ENCODE assay signal across 14 mouse cellular contexts in the genomic region with DNA sequence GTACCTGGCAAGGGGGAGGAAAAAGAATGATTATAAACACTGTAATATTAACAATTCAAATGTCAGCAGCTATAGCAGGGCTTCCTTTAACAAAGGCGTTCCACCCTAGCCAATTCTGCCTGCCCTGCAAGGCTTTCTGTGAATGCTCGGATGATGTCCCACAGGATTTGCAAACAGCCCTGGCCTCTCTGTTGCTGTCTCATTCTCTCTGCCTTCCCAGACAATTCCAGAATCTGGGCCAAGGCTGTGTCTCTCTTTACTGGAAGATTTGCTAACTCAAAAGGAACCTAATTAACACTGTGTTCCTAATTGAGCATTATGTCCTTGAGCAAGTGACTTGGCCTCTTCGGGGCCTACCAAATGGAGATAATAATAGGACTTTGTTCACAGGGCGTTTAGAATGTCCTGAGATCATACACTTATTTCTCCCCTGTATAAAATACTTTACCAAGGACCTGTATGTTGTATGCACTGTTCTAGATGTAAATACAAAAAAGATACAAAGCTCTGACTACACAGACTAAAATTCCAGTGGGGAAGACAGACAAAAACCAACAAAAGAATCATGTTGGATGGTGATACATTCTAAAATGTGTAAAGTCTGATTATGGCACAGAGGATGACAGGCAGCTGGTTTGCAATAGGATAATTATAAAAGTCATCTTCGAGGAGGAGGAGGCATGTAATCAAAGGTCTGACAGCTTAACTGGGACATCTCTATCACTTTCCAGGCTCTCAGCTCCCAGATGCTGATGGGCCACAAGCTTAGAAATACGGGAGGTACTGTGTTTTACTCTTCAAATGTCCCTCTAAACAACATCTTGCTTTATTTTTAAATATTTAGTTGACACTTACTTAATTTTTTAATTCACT. TPM values are rescaled to one million over a fixed set of nuclear protein-coding genes. Genes with fewer than 3 reads are reported as not detected.
DNase-seq lines count a peak whose midpoint lies in the region; ATAC-seq and TF ChIP-seq lines count a peak whose summit lies in the region.
"Had no signal": no experiment of that assay in that cellular context is flagged by ENCODE, and none has a peak within 500 bp of the region (broad histone marks: within the 10 kb centered on the region; RNA-seq: fewer than 3 reads in every experiment).

No protein-coding gene starts in this region.

- DNase-seq in midbrain, embryonic 11.5 days (ENCODE audit: low spot score, missing footprints), result no peak
- DNase-seq in gastrocnemius, postnatal 14 days, result no peak
- no peak for DNase-seq in ovary, adult 18-20 months (ENCODE audit: low spot score)
- DNase-seq: heart, adult 11 months; kidney, postnatal 4 days; layer of hippocampus, postnatal 36 days; lung, adult 2 months had no signal

- no peak overlapping the region for H3K9ac ChIP-seq in forebrain, embryonic 12.5 days
- H3K9ac ChIP-seq in forebrain, embryonic 15.5 days (replicated peaks), result no peak overlapping the region
- H3K9ac ChIP-seq in midbrain, embryonic 13.5 days (replicated peaks), result no peak overlapping the region
- no peak overlapping the region for H3K9ac ChIP-seq in midbrain, embryonic 11.5 days (ENCODE audit: low read length)

- H3K4me3 ChIP-seq in forebrain, embryonic 12.5 days (replicated peaks), result no peak overlapping the region
- H3K4me3 ChIP-seq in forebrain, embryonic 15.5 days, result no peak overlapping the region
- H3K4me3 ChIP-seq in midbrain, embryonic 13.5 days (replicated peaks), result no peak overlapping the region
- no peak overlapping the region for H3K4me3 ChIP-seq in midbrain, embryonic 11.5 days (ENCODE audit: low read depth, low read length)
- H3K4me3 ChIP-seq in olfactory bulb, adult 2 months (ENCODE audit: insufficient read depth, low read depth, low read length), result no peak overlapping the region
- H3K4me3 ChIP-seq: myocyte had no signal

- H3K9me3 ChIP-seq in forebrain, embryonic 12.5 days, result no peaks in the 10 kb centered on the region
- H3K9me3 ChIP-seq in forebrain, embryonic 15.5 days, result no peaks in the 10 kb centered on the region
- H3K9me3 ChIP-seq in midbrain, embryonic 13.5 days, result no peaks in the 10 kb centered on the region
- no peaks in the 10 kb centered on the region for H3K9me3 ChIP-seq in midbrain, embryonic 11.5 days (ENCODE audit: control insufficient read depth, low read length)

- H3K4me1 ChIP-seq in forebrain, embryonic 12.5 days, result peaks cover 6% of the 10 kb centered on the region
- H3K4me1 ChIP-seq in forebrain, embryonic 15.5 days, result peaks cover 9% of the 10 kb centered on the region; the same call in 1 of the 2 replicates
- peaks cover 4% of the 10 kb centered on the region; the same call in 1 of the 2 replicates for H3K4me1 ChIP-seq in midbrain, embryonic 13.5 days (replicated peaks)
- no peaks in the 10 kb centered on the region for H3K4me1 ChIP-seq in midbrain, embryonic 11.5 days (ENCODE audit: control insufficient read depth, insufficient read depth, low read length)
- H3K4me1 ChIP-seq in olfactory bulb, adult 2 months (ENCODE audit: control insufficient read depth, insufficient read depth, low read length), result peaks cover 3% of the 10 kb centered on the region

- H3K36me3 ChIP-seq in forebrain, embryonic 12.5 days (replicated peaks), result no peaks in the 10 kb centered on the region
- no peaks in the 10 kb centered on the region for H3K36me3 ChIP-seq in forebrain, embryonic 15.5 days
- no peaks in the 10 kb centered on the region for H3K36me3 ChIP-seq in midbrain, embryonic 13.5 days
- H3K36me3 ChIP-seq in midbrain, embryonic 11.5 days (ENCODE audit: control insufficient read depth, insufficient read depth, low read length), result no peaks in the 10 kb centered on the region

- no peak overlapping the region for H3K4me2 ChIP-seq in forebrain, embryonic 12.5 days
- H3K4me2 ChIP-seq in forebrain, embryonic 15.5 days (replicated peaks), result no peak overlapping the region
- H3K4me2 ChIP-seq in midbrain, embryonic 13.5 days (replicated peaks), result no peak overlapping the region
- H3K4me2 ChIP-seq in midbrain, embryonic 11.5 days, result no peak overlapping the region

- peak overlapping the region; percentile 27; the same call in 1 of the 2 replicates for H3K27ac ChIP-seq in forebrain, embryonic 12.5 days
- no peak overlapping the region for H3K27ac ChIP-seq in forebrain, embryonic 15.5 days (replicated peaks)
- H3K27ac ChIP-seq in midbrain, embryonic 13.5 days, result peak overlapping the region; percentile 53; the same call in 1 of the 2 replicates
- no peak overlapping the region for H3K27ac ChIP-seq in midbrain, embryonic 11.5 days (ENCODE audit: low read depth, low read length)
- H3K27ac ChIP-seq in olfactory bulb, adult 2 months (ENCODE audit: insufficient read depth, low read depth, low read length), result peak overlapping the region; percentile 21; the same call in 1 of the 2 replicates
- H3K27ac ChIP-seq: macrophage had no signal

- H3K27me3 ChIP-seq in forebrain, embryonic 12.5 days, result no peaks in the 10 kb centered on the region
- H3K27me3 ChIP-seq in forebrain, embryonic 15.5 days, result no peaks in the 10 kb centered on the region
- no peaks in the 10 kb centered on the region for H3K27me3 ChIP-seq in midbrain, embryonic 13.5 days
- H3K27me3 ChIP-seq in midbrain, embryonic 11.5 days (ENCODE audit: control insufficient read depth, insufficient read depth, low read length), result no peaks in the 10 kb centered on the region

- 57% methylated on average over 6 of the region's 6 CpGs for WGBS in forebrain, embryonic 12.5 days
- WGBS in forebrain, embryonic 15.5 days, result 38% methylated on average over 6 of the region's 6 CpGs
- 58% methylated on average over 6 of the region's 6 CpGs for WGBS in midbrain, embryonic 13.5 days
- WGBS in midbrain, embryonic 11.5 days, result 77% methylated on average over 6 of the region's 6 CpGs
- 40% methylated on average over 6 of the region's 6 CpGs for WGBS in olfactory bulb, adult 2 months

- intact Hi-C loops in gastrocnemius, postnatal 14 days (cut with DNase I; ENCODE audit: low total_unique reads), result no loop called here

- no peak for ATAC-seq in forebrain, embryonic 12.5 days (ENCODE audit: low FRiP score)
- no peak; the same call in 1 of the 2 replicates for ATAC-seq in forebrain, embryonic 15.5 days (replicated peaks)
- ATAC-seq in midbrain, embryonic 13.5 days, result peak; percentile 11; the same call in 1 of the 2 replicates
- ATAC-seq in midbrain, embryonic 11.5 days (ENCODE audit: low FRiP score), result no peak
- ATAC-seq in erythroid progenitor cell, adult 5-6 weeks (replicated peaks; ENCODE audit: low FRiP score, poor library complexity, severe bottlenecking), result peak; percentile 78

- TF ChIP-seq POLR2A in olfactory bulb, adult 2 months (IDR thresholded peaks at IDR 0.05; ENCODE audit: insufficient read depth, low read depth, low read length), result no peak

- no peak for TF ChIP-seq CTCF in olfactory bulb, adult 2 months (IDR thresholded peaks at IDR 0.05; ENCODE audit: insufficient read depth, low read depth, low read length)

RNA-seq across cellular contexts. Expression of gene Apip, which starts 45.1 kb away (rescaled TPM):
- polyA plus RNA-seq in forebrain, embryonic 12.5 days (2016; fragmentation: Nextera tagmentation; extraction: Ambion mirVana), result 43.0 and 48.7 TPM in 2 replicates
- polyA plus RNA-seq in forebrain, embryonic 15.5 days (2015; fragmentation: Nextera tagmentation; extraction: Ambion mirVana), result 45.2 and 48.1 TPM in 2 replicates
- polyA plus RNA-seq in midbrain, embryonic 13.5 days (2015; fragmentation: Nextera tagmentation; extraction: Ambion mirVana), result 45.2 and 48.3 TPM in 2 replicates
- 60.0 and 61.8 TPM in 2 replicates for polyA plus RNA-seq in midbrain, embryonic 11.5 days (2014; fragmentation: Nextera tagmentation; extraction: Ambion mirVana)
- 45.3 and 109 TPM in 2 replicates for total RNA-seq in erythroid progenitor cell, adult 5-6 weeks (2015; ENCODE audit: low replicate concordance)
- 24.8 and 28.9 TPM in 2 replicates for total RNA-seq in erythroid progenitor cell, adult 5-6 weeks (2017; ENCODE audit: low replicate concordance)
- not detected in 2 replicates for polyA plus RNA-seq in olfactory bulb, adult 2 months (2012; ENCODE audit: insufficient read depth, insufficient read length, low replicate concordance, missing spikeins)
- 10 to 100 TPM; 28.7 to 33.8 TPM for total RNA-seq in gastrocnemius, postnatal 14 days (2021)

RNA-seq across cellular contexts. Expression of gene Pdhx, which starts 45.2 kb away (rescaled TPM):
- 47.8 and 48.9 TPM in 2 replicates for polyA plus RNA-seq in forebrain, embryonic 12.5 days (2016; fragmentation: Nextera tagmentation; extraction: Ambion mirVana)
- polyA plus RNA-seq in forebrain, embryonic 15.5 days (2015; fragmentation: Nextera tagmentation; extraction: Ambion mirVana), result 58.7 and 62.2 TPM in 2 replicates
- 61.7 and 65.7 TPM in 2 replicates for polyA plus RNA-seq in midbrain, embryonic 13.5 days (2015; fragmentation: Nextera tagmentation; extraction: Ambion mirVana)
- 54.4 and 57.7 TPM in 2 replicates for polyA plus RNA-seq in midbrain, embryonic 11.5 days (2014; fragmentation: Nextera tagmentation; extraction: Ambion mirVana)
- 7.2 and 15.1 TPM in 2 replicates for total RNA-seq in erythroid progenitor cell, adult 5-6 weeks (2015; ENCODE audit: low replicate concordance)
- 14.0 and 16.6 TPM in 2 replicates for total RNA-seq in erythroid progenitor cell, adult 5-6 weeks (2017; ENCODE audit: low replicate concordance)
- polyA plus RNA-seq in olfactory bulb, adult 2 months (2012; ENCODE audit: insufficient read depth, insufficient read length, low replicate concordance, missing spikeins), result not detected in 2 replicates
- 10 to 100 TPM; 79.1 to 97.1 TPM for total RNA-seq in gastrocnemius, postnatal 14 days (2021)

Comparison
In these comparisons a context has a peak if more than half of its experiments do, and no peak if none do; other contexts are left out.
1. ATAC-seq: peak in midbrain, embryonic 13.5 days (single experiment) and erythroid progenitor cell, adult 5-6 weeks (single experiment); none in forebrain, embryonic 12.5 days (single experiment), forebrain, embryonic 15.5 days (single experiment) and midbrain, embryonic 11.5 days (single experiment).
2. H3K27ac ChIP-seq: peak in forebrain, embryonic 12.5 days (single experiment), midbrain, embryonic 13.5 days (single experiment) and olfactory bulb, adult 2 months (single experiment); none in forebrain, embryonic 15.5 days (single experiment) and midbrain, embryonic 11.5 days (single experiment).
3. RNA of gene Apip, which starts 45.1 kb away (polyA plus RNA-seq): 60.0 to 61.8 TPM in midbrain, embryonic 11.5 days, 43.0 to 48.7 TPM in forebrain, embryonic 12.5 days, 45.2 to 48.3 TPM in midbrain, embryonic 13.5 days and 45.2 to 48.1 TPM in forebrain, embryonic 15.5 days; not detected in olfactory bulb, adult 2 months; every median in the first group is over 10 times any median in the second.